Mouse (Mus musculus) limb, embryonic 15.5 days (tissue): ENCODE results near the gene Add2. TPM values are rescaled to one million over a fixed set of nuclear protein-coding genes. Genes with fewer than 3 reads are reported as not detected.

ENCODE experiments used
- ATAC-seq: fragments of 200-750 bp; cut with Nextera tagmentation; 2 replicates; pipeline ENCODE4 v1.8.0; 2017; ENCODE audit warnings: low read depth, moderate TSS enrichment; ENCODE audit not compliant: insufficient number of reproducible peaks, low FRiP score, low TSS enrichment
- H3K27ac ChIP-seq: fragments of 300-500 bp; sonication (generic); 2 replicates; pipeline ENCODE4 v1.5.1; 2015; ENCODE audit warnings: moderate library complexity, mild to moderate bottlenecking, inconsistent platforms
- H3K27me3 ChIP-seq: fragments of 300-500 bp; sonication (generic); 2 replicates; pipeline ENCODE4 v1.6.1; 2015; ENCODE audit warnings: inconsistent platforms
- H3K36me3 ChIP-seq: fragments of 300-500 bp; sonication (generic); 2 replicates; pipeline ENCODE4 v1.6.1; 2015; ENCODE audit warnings: inconsistent platforms
- H3K4me1 ChIP-seq: fragments of 300-500 bp; sonication (generic); 2 replicates; pipeline ENCODE4 v1.6.1; 2015; ENCODE audit warnings: inconsistent platforms
- H3K4me2 ChIP-seq: fragments of 300-500 bp; sonication (generic); 2 replicates; pipeline ENCODE4 v1.6.1; 2015; ENCODE audit warnings: mild to moderate bottlenecking, inconsistent platforms
- H3K4me3 ChIP-seq: fragments of 300-500 bp; sonication (generic); 2 replicates; pipeline ENCODE4 v1.5.1; 2015; ENCODE audit warnings: mild to moderate bottlenecking, inconsistent platforms
- H3K9ac ChIP-seq: fragments of 300-500 bp; sonication (generic); 2 replicates; pipeline ENCODE4 v1.6.1; 2015; ENCODE audit warnings: inconsistent platforms
- H3K9me3 ChIP-seq: fragments of 300-500 bp; sonication (generic); 2 replicates; pipeline ENCODE4 v1.6.1; 2016; ENCODE audit warnings: inconsistent platforms
- WGBS: fragments of 180-500 bp; shearing (Covaris S2); methylation state at CpG from one replicate; pipeline ENCODE4 v1.1.7; 2015; 5-methylcytosine and 5-hydroxymethylcytosine counted together
- polyA plus RNA-seq: library from polyadenylated mRNA; unstranded; fragments of >200 nt; fragmentation: Nextera tagmentation; extraction: Ambion mirVana; gene quantifications from 2 replicates; pipeline ENCODE4 v1.2.1, GENCODE M21; 2015

Add2 gene
- polyA plus RNA-seq, 1 experiment from 2014 or later = 2.3 TPM

- H3K4me1 ChIP-seq = no peaks in the 10 kb centered on the region
- ATAC-seq = no peak
- H3K4me2 ChIP-seq = no peak overlapping the region
- H3K4me3 ChIP-seq = no peak overlapping the region
- H3K27me3 ChIP-seq = no peaks in the 10 kb centered on the region
- H3K9ac ChIP-seq = no peak overlapping the region
- H3K36me3 ChIP-seq = no peaks in the 10 kb centered on the region
- WGBS = 40% methylated on average over 4 of the region's 4 CpGs
- no peak overlapping the region for H3K27ac ChIP-seq
- no peaks in the 10 kb centered on the region for H3K9me3 ChIP-seq
Observed at GRCm38 (mm10) chr6:86019415-86020237, 8.9 kb upstream of the Add2 start.

- H3K36me3 ChIP-seq = no peaks in the 10 kb centered on the region
- no peak for ATAC-seq
- H3K27ac ChIP-seq = no peak overlapping the region
- no peaks in the 10 kb centered on the region for H3K4me1 ChIP-seq
- no peak overlapping the region for H3K4me2 ChIP-seq
- WGBS = 29% methylated on average over 3 of the region's 3 CpGs
- no peaks in the 10 kb centered on the region for H3K9me3 ChIP-seq
- H3K9ac ChIP-seq = no peak overlapping the region
- H3K4me3 ChIP-seq = no peak overlapping the region
- peaks cover 2% of the 10 kb centered on the region; the same call in 1 of the 2 replicates for H3K27me3 ChIP-seq
Observed at GRCm38 (mm10) chr6:86020948-86021347, 7.5 kb upstream of the Add2 start.

GRCm38 (mm10) chr6:86026632-86027292, 1.7 kb upstream of the Add2 start:
- no peak for ATAC-seq
- Histone ChIP-seq H3K27me3 (peaks cover 40% of the 10 kb centered on the region), H3K4me3 (no peak overlapping the region), H3K27ac (no peak overlapping the region), H3K9ac (no peak overlapping the region), H3K4me1 (peaks cover 11% of the 10 kb centered on the region), H3K9me3 (no peaks in the 10 kb centered on the region), H3K36me3 (no peaks in the 10 kb centered on the region), H3K4me2 (no peak overlapping the region)
- WGBS = 85% methylated on average over 8 of the region's 8 CpGs

DNA sequence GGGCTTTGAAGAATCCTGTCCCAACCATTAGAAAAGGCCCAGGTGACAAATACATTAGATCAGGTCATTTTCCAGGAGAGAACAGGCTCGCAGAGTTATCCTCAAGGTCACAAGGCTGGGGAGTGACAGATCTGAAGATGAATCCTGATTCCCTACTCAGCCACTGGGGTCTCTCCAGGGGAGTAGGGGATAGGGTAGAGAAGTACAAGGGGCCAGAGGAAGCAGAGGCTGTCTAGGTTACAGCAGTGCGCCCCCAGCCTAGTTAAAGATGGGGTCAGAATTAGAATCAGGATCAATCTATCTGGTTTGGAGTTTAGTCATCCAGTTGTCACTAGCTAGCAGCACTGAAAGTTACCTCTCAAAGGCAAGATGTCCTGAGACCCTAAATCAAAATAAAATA, 331 bp upstream of the Add2 start:
- ATAC-seq = no peak
- Histone ChIP-seq H3K9ac (no peak overlapping the region), H3K9me3 (no peaks in the 10 kb centered on the region), H3K4me2 (peak overlapping the region; percentile 80), H3K27me3 (peaks cover 40% of the 10 kb centered on the region), H3K4me3 (peak overlapping the region; percentile 47), H3K27ac (no peak overlapping the region), H3K4me1 (peaks cover 11% of the 10 kb centered on the region), H3K36me3 (no peaks in the 10 kb centered on the region)
- 68% methylated on average over 2 of the region's 2 CpGs for WGBS

DNA sequence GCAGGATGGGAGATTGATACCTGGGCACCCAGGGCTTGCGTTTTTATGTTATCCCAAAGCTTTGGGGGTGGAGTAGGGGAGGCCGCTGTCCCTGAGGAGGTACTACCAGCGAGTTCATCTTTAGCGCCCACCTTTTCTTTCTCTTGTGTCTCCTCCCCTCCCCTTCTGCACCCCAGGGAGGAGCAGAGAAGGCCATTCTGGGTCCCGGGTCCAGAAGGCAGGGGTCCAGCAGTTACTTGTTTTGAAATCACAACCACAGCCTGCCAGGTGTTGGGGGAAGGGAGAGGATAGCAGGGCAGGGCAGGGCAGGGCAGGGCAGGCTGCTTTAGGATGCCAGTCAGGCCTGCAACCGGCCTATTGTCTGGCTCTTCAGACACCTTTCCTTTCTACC, 837 bp downstream of the Add2 start:
- no peak for ATAC-seq
- Histone ChIP-seq H3K36me3 (no peaks in the 10 kb centered on the region), H3K9ac (no peak overlapping the region), H3K4me1 (peaks cover 11% of the 10 kb centered on the region), H3K27me3 (peaks cover 40% of the 10 kb centered on the region), H3K27ac (no peak overlapping the region), H3K4me2 (peak overlapping the region; percentile 80), H3K4me3 (peak overlapping the region; percentile 47), H3K9me3 (no peaks in the 10 kb centered on the region)
- 15% methylated on average over 6 of the region's 6 CpGs for WGBS

DNA sequence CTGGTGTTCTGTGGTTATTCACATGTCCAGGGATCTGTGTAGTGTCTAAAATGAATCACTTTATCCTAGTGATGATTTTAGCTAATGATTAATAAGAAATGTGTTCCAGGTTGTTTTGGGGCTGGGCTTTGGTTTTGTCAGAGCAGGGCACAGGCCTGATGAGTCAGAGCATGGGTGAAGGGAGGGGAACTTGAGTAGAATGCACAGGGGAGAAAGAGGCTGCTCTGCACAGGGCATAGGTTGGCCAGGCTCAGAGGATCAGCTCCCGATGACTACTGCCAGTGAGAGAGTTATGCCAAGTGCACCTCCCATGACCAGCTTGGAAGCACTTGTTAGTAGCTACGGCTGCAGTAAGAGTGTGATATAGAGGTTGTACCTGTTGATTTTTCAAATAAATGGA, 3.0 kb downstream of the Add2 start:
- peaks cover 36% of the 10 kb centered on the region for H3K27me3 ChIP-seq
- H3K4me3 ChIP-seq = no peak overlapping the region
- peaks cover 11% of the 10 kb centered on the region for H3K4me1 ChIP-seq
- no peaks in the 10 kb centered on the region for H3K36me3 ChIP-seq
- no peak overlapping the region for H3K27ac ChIP-seq
- no peak overlapping the region for H3K9ac ChIP-seq
- no peak overlapping the region for H3K4me2 ChIP-seq
- 82% methylated on average over 2 of the region's 2 CpGs for WGBS
- H3K9me3 ChIP-seq = no peaks in the 10 kb centered on the region
- no peak for ATAC-seq

DNA sequence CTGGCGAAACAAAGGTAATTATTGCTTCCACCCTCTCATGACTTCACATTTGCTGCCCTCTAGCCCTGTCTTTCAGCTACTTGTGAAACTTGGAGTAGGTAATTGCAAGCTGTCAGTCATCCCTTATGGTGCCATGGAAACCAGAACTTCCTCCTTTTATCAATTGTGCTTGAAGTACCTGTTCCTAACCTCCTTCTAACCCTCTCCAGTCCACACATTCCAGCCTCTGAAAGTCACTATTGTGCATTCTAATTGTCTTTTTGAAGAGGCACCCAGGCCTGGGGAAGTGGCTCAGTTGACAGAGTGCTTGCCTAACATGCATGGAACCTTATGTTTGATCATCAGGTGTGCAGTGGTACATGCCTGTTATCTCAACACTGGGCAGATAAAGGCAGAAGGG, 5.2 kb downstream of the Add2 start:
- no peak overlapping the region for H3K9ac ChIP-seq
- no peaks in the 10 kb centered on the region for H3K9me3 ChIP-seq
- H3K27ac ChIP-seq = no peak overlapping the region
- H3K4me1 ChIP-seq = peaks cover 8% of the 10 kb centered on the region
- 80% methylated on average over 1 of the region's 1 CpGs for WGBS
- H3K4me3 ChIP-seq = no peak overlapping the region
- H3K27me3 ChIP-seq = peaks cover 18% of the 10 kb centered on the region
- no peak overlapping the region for H3K4me2 ChIP-seq
- ATAC-seq = no peak
- no peaks in the 10 kb centered on the region for H3K36me3 ChIP-seq

- H3K9me3 ChIP-seq = no peaks in the 10 kb centered on the region
- H3K4me1 ChIP-seq = no peaks in the 10 kb centered on the region
- H3K9ac ChIP-seq = no peak overlapping the region
- WGBS = 54% methylated on average over 2 of the region's 2 CpGs
- H3K36me3 ChIP-seq = no peaks in the 10 kb centered on the region
- no peak for ATAC-seq
- H3K27ac ChIP-seq = no peak overlapping the region
- no peak overlapping the region for H3K4me2 ChIP-seq
- H3K4me3 ChIP-seq = no peak overlapping the region
- H3K27me3 ChIP-seq = no peaks in the 10 kb centered on the region
Observed at GRCm38 (mm10) chr6:86038901-86039300, 10.4 kb downstream of the Add2 start.

- H3K27ac ChIP-seq = no peak overlapping the region
- H3K36me3 ChIP-seq = no peaks in the 10 kb centered on the region
- no peak overlapping the region for H3K9ac ChIP-seq
- no peak overlapping the region for H3K4me3 ChIP-seq
- no peak for ATAC-seq
- H3K9me3 ChIP-seq = no peaks in the 10 kb centered on the region
- no peaks in the 10 kb centered on the region for H3K27me3 ChIP-seq
- 37% methylated on average over 1 of the region's 1 CpGs for WGBS
- H3K4me2 ChIP-seq = no peak overlapping the region
- H3K4me1 ChIP-seq = no peaks in the 10 kb centered on the region
Observed at GRCm38 (mm10) chr6:86040140-86040539, 11.7 kb downstream of the Add2 start.

DNA sequence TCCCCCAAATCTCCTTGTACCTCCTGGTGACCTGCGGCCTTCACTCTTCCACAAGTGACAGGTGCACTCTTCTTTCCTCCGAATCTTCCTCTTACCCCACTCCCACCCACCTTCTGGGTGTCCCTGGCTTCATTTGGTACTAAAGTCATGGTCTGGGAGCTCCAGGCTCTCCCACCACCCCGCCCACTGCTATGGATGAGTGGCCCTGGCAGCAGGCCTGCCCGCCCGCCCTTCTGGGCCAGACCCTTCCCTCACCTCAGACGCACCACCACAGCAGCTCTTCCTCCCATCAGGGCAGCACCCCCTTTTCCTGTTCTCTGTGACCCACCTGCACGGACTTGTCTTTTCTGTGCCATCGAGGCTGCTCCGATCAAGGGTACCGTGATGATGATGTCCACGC, 19.0 kb downstream of the Add2 start:
- no peak for ATAC-seq
- Histone ChIP-seq H3K36me3 (no peaks in the 10 kb centered on the region), H3K27ac (no peak overlapping the region), H3K4me1 (no peaks in the 10 kb centered on the region), H3K27me3 (no peaks in the 10 kb centered on the region), H3K9ac (no peak overlapping the region), H3K9me3 (no peaks in the 10 kb centered on the region), H3K4me2 (no peak overlapping the region), H3K4me3 (no peak overlapping the region)
- WGBS = 90% methylated on average over 11 of the region's 11 CpGs

DNA sequence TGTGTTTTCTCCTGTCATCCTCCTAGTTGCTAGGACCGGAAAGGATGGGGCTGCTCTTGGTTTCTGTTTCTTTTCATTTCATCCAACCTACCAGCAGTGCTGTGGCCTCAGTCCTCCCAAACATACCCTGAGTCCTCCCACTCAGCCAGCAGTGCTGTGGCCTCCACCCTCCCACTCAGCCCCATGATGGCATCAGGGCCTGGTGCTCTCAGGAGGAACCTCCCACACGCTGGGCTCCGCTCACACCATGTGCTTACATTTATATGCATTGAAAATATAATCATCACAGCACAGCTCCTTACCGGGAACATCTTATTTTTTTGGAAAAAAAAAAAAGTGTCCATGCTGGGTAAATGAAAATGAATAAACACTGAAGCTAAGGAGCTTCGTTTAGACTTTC, 20.0 kb downstream of the Add2 start:
- WGBS = 79% methylated on average over 5 of the region's 5 CpGs
- Histone ChIP-seq H3K4me2 (no peak overlapping the region), H3K27me3 (no peaks in the 10 kb centered on the region), H3K4me1 (no peaks in the 10 kb centered on the region), H3K9me3 (no peaks in the 10 kb centered on the region), H3K9ac (no peak overlapping the region), H3K4me3 (no peak overlapping the region), H3K36me3 (no peaks in the 10 kb centered on the region), H3K27ac (no peak overlapping the region)
- ATAC-seq = no peak

DNA sequence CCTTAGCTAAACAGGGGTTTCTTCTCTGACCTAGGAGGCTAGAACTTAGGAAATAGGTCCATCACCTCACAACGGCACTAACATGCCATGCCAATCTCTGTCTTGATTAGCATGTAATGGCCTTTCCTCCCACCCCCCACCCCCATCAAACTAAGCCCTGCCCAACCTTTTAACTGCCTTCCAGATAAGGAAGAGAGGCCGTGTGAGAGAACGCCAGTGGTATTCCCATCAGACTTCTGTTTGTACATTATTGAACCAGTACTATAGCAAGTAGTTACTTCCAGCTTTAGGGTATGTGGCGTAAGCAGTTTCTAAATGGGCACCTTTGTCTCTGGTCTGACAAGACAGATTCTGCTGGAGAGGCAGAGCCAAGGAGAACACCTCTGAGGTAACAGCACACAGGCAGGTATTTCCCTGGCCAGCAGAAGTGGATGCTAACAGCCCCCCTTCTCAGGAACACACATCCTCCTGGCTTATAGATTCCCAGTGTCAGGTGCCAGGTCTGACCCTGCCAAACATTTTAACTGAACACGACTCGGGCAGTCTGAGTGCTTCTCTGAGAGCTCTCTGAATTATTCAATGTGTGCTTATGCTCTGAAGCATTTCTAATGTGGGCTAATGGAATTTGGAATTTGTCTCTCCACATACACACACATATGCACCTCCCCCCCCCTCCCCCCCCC, 22.2 kb downstream of the Add2 start:
- Histone ChIP-seq H3K4me2 (no peak overlapping the region), H3K9ac (no peak overlapping the region), H3K27ac (no peak overlapping the region), H3K4me1 (no peaks in the 10 kb centered on the region; the same call in 1 of the 2 replicates), H3K36me3 (no peaks in the 10 kb centered on the region), H3K4me3 (no peak overlapping the region), H3K9me3 (no peaks in the 10 kb centered on the region), H3K27me3 (no peaks in the 10 kb centered on the region)
- WGBS = 53% methylated on average over 6 of the region's 6 CpGs
- no peak for ATAC-seq
